Mouse (Mus musculus): Measurements from ENCODE around the gene Nanos1.

Nanos1 gene

DNA sequence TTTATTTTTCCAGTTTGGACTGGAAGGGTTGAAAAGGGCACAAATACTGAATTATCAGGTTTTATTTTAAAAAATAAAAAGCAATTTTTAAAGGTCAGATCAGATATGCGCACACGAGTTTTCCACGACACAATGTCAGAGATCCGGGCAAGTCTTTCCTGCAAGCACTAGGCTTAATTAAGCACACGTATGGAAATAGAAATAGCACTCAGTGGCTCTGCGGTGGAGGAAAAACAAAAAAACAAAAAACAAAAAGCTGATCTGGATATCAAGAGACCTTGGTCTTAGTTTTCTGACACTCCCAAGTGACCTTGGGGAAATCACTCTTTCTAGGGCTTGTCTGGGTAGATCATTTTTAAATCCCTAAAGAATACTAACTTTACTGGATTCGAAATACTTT lies 33.7 kb downstream of the Nanos1 start:
- DNase-seq: no peak

GRCm38 (mm10) chr19:60789919-60790506 lies 34.2 kb downstream of the Nanos1 start:
- DNase-seq: peak; percentile 59 to 85

DNA sequence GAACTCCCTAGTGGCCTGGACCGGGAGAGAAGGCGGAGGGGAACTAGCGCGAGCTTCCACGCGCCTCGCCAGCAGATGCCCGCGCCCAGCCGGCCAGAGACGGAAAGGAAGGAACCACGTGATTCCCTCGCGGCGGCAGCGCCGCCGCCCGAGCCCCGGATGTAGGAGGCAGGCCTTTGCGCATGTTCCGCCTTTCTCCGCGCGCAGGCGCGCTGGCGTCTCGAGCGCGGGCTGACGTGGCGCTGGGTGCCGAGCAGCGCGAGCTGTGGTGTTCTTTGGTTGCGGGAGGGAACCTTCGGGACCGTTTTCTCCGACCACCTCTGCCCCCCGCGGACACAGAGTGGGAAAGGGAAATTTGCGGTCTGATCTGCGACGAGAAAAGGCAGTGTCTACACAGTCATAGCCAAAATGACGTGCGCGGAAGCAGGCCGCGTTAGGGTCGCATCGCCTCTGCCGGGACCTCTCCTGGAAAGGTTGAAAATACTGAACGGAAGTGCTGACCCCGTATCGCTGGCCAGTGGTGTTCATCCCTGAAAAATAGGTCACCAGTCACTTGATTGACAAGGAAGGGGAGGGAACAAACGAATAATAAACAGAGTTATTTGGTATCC lies 34.9 kb downstream of the Nanos1 start, which contains the start of gene Eif3a:
Eif3a (minus strand) TSS at position 108 of the 611 bp plus-strand sequence.
- DNase-seq: peak; percentile 93 to 97

GRCm38 (mm10) chr19:60791164-60791563 lies 35.4 kb downstream of the Nanos1 start:
- DNase-seq: no peak

GRCm38 (mm10) chr19:60793170-60793707 lies 37.5 kb downstream of the Nanos1 start:
- DNase-seq: no peak

- peak in 1 of 2 experiments; percentile 56 for DNase-seq
Measured at GRCm38 (mm10) chr19:60795244-60795643, 39.5 kb downstream of the Nanos1 start.

- DNase-seq: no peak
Measured at GRCm38 (mm10) chr19:60797415-60797814, 41.6 kb downstream of the Nanos1 start.

DNA sequence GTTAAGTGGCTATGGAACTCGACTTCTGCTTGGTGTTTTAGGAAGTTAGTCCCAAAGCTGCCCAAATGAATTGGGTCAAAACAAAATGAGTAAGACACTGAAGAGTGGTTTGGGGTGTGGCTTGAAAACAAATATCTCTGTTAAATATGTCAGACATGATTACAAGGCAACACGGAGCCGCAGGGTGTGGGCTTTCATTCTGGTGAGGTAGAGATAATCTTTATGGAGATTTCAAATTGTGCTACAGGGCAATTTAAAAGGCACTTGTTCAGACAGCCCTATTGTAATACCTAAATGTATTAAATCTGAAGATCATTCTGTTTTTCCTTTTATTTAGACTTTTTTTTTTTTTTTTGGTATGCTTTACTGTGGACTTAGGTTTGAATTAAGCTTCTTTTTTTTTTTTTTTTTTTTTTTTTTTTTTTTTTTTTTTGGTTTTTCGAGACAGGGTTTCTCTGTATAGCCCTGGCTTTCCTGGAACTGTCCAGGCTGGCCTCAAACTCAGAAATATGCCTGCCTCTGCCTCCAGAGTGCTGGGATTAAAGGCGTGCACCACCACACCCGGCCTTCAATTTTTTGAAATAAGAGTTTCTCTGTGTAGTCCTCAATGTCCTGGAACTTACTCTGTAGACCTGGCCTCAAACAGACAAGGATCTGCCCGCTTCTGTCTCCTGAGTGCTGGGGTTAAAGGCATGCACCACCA lies 44.2 kb downstream of the Nanos1 start:
- no peak for DNase-seq

DNA sequence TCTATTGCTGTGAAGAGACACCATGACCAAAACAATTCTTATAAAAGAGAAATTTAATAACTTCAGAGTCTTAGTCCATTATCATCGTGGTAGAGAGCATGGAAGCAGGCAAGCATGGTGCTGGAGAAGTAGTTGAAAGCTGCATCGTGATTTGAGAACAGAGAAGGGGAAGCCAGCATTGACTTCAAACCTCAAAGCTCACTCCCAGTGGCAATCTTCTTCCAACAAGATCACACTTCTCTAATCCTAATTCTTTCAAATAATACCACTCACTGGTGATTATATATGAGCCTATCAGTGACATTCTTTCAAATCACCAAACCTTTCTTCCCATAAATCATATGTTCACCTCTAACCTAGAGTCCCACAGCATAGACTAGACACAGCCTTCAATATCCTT lies 49.1 kb downstream of the Nanos1 start:
- DNase-seq: no peak

Data from kidney, postnatal 25 days (tissue).